Comparison of ENCODE assay signal across 24 mouse cellular contexts in genomic region chr13:111258424-111259092, GRCm38 (mm10). TPM values are rescaled to one million over a fixed set of nuclear protein-coding genes. Genes with fewer than 3 reads are reported as not detected.
A peak's percentile ranks its signal among the peaks of the same experiment; 100 is the strongest.
DNase-seq lines count a peak whose midpoint lies in the region; ATAC-seq lines count a peak whose summit lies in the region.
"Had no signal": no experiment of that assay in that cellular context is flagged by ENCODE, and none has a peak within 500 bp of the region (broad histone marks: within the 10 kb centered on the region; RNA-seq: fewer than 3 reads in every experiment).

No protein-coding gene starts in this region.

- no peak overlapping the region for H3K9ac ChIP-seq in embryonic facial prominence, embryonic 13.5 days
- H3K9ac ChIP-seq: forebrain, embryonic 15.5 days; heart, embryonic 13.5 days; hindbrain, embryonic 13.5 days had no signal

- no peak overlapping the region for H3K4me2 ChIP-seq in embryonic facial prominence, embryonic 13.5 days
- H3K4me2 ChIP-seq: forebrain, embryonic 15.5 days; heart, embryonic 13.5 days; hindbrain, embryonic 13.5 days had no signal

- no peaks in the 10 kb centered on the region for H3K36me3 ChIP-seq in heart, embryonic 10.5 days
- H3K36me3 ChIP-seq in embryonic facial prominence, embryonic 13.5 days = no peaks in the 10 kb centered on the region
- H3K36me3 ChIP-seq: forebrain, embryonic 15.5 days; heart, embryonic 13.5 days; hindbrain, embryonic 13.5 days had no signal

- no peak overlapping the region for H3K27ac ChIP-seq in heart, embryonic 10.5 days
- 0 out of 2 replicates have a peak overlapping the region, but pooled peaks have one; percentile 51 for H3K27ac ChIP-seq in embryonic facial prominence, embryonic 13.5 days
- H3K27ac ChIP-seq: forebrain, embryonic 15.5 days; heart, adult 2 months; heart, embryonic 13.5 days; hindbrain, embryonic 13.5 days had no signal

- no peaks in the 10 kb centered on the region for H3K27me3 ChIP-seq in heart, embryonic 10.5 days (ENCODE audit: insufficient read depth, poor library complexity, severe bottlenecking)
- no peaks in the 10 kb centered on the region for H3K27me3 ChIP-seq in embryonic facial prominence, embryonic 13.5 days
- H3K27me3 ChIP-seq: forebrain, embryonic 15.5 days; heart, embryonic 13.5 days; hindbrain, embryonic 13.5 days; Patski had no signal

- intact Hi-C loops in heart, postnatal 14 days (cut with DNase I) = no loop called here

- WGBS in heart, embryonic 10.5 days = 81% methylated on average over 11 of the region's 11 CpGs
- WGBS in embryonic facial prominence, embryonic 13.5 days = 88% methylated on average over 11 of the region's 11 CpGs

- no peaks in the 10 kb centered on the region for H3K4me1 ChIP-seq in heart, embryonic 10.5 days
- peaks cover 19% of the 10 kb centered on the region for H3K4me1 ChIP-seq in embryonic facial prominence, embryonic 13.5 days
- H3K4me1 ChIP-seq: heart, embryonic 13.5 days; hindbrain, embryonic 13.5 days had no signal

- ATAC-seq in CD4-positive, CD25-positive, alpha-beta regulatory T cell, adult 4 months = peak; percentile 61
- ATAC-seq in embryonic facial prominence, embryonic 13.5 days (ENCODE audit: insufficient number of reproducible peaks, insufficient read depth, low FRiP score, low TSS enrichment, low read depth) = no peak
- ATAC-seq: intestine, postnatal 0 days; Patski had no signal

- peak; percentile 57 for DNase-seq in heart, embryonic 10.5 days (ENCODE audit: low spot score)
- no peak for DNase-seq in heart, postnatal 14 days
- peak; percentile 18 for DNase-seq in CD4-positive helper T cell, adult 2 months (ENCODE audit: low read depth, low spot score)
- no peak for DNase-seq in cerebellum, adult 11 months
- no peak for DNase-seq in lung, postnatal 4 days
- DNase-seq: adrenal gland, adult 2 months; adrenal gland, postnatal 25 days; cerebellum, adult 8-10 months; cerebellum, postnatal 25 days; heart, adult 2 months; heart, postnatal 4 days; kidney, adult 9 months had no signal

- H3K9me3 ChIP-seq in heart, embryonic 10.5 days = no peaks in the 10 kb centered on the region
- H3K9me3 ChIP-seq in embryonic facial prominence, embryonic 13.5 days = no peaks in the 10 kb centered on the region
- H3K9me3 ChIP-seq: forebrain, embryonic 15.5 days; heart, embryonic 13.5 days; hindbrain, embryonic 13.5 days had no signal

- H3K4me3 ChIP-seq in heart, embryonic 10.5 days = no peak overlapping the region
- no peak overlapping the region for H3K4me3 ChIP-seq in embryonic facial prominence, embryonic 13.5 days
- H3K4me3 ChIP-seq: forebrain, embryonic 15.5 days; heart, adult 2 months; heart, embryonic 13.5 days; hindbrain, embryonic 13.5 days had no signal

RNA-seq across cellular contexts. Expression of gene Actbl2, which starts 3.7 kb away (rescaled TPM):
- polyA plus RNA-seq in heart, embryonic 10.5 days (2016; fragmentation: Nextera tagmentation; extraction: Ambion mirVana) = not detected in 2 replicates
- not detected for total RNA-seq in heart, postnatal 14 days (2021)
- polyA plus RNA-seq in CD4-positive, CD25-positive, alpha-beta regulatory T cell, adult 4 months (2017; shearing (Covaris generic)) = not detected
- not detected in 2 replicates for polyA plus RNA-seq in embryonic facial prominence, embryonic 13.5 days (2015; fragmentation: Nextera tagmentation; extraction: Ambion mirVana)
- total RNA-seq: adrenal gland, adult 2 months; adrenal gland, postnatal 25 days; gastrocnemius, adult 8-10 months; gastrocnemius, postnatal 4 days; heart, adult 2 months; heart, postnatal 4 days had no signal
- polyA plus RNA-seq: adrenal gland, adult 2 months; cortical plate, adult 2 months; embryonic facial prominence, embryonic 14.5 days; forebrain, embryonic 15.5 days; heart, adult 2 months; heart, embryonic 13.5 days; heart, postnatal 0 days; hindbrain, embryonic 13.5 days; intestine, postnatal 0 days; Patski had no signal

Comparison
In these comparisons a context has a peak if more than half of its experiments do, and no peak if none do; other contexts are left out.
1. DNase-seq: peak in heart, embryonic 10.5 days (single experiment) and CD4-positive helper T cell, adult 2 months (single experiment); none in heart, postnatal 14 days (0 of 2), cerebellum, adult 11 months (single experiment) and lung, postnatal 4 days (0 of 2).